Mouse (Mus musculus) monocyte, adult 5-6 weeks (primary cell): ENCODE data around the gene Bcl2l14. TPM values are rescaled to one million over a fixed set of nuclear protein-coding genes. Genes with fewer than 3 reads are reported as not detected.

Source experiments
- ATAC-seq: fragments of 153-309, 156-312 bp; replicated peaks from 2 replicates; pipeline ENCODE4 v1.8.0; 2017; ENCODE audit warnings: mild to moderate bottlenecking; ENCODE audit not compliant: low TSS enrichment, insufficient number of reproducible peaks, severe bottlenecking, poor library complexity, low FRiP score
- total RNA-seq: library from RNA; stranded (forward); fragments of 200-1000, 200-491, 200-594 nt; gene quantifications from 3 replicates; pipeline ENCODE4 v1.2.3, GENCODE M21; 2017

The Bcl2l14 gene
- total RNA-seq, 1 experiment from 2014 or later, result 0.57 TPM

DNA sequence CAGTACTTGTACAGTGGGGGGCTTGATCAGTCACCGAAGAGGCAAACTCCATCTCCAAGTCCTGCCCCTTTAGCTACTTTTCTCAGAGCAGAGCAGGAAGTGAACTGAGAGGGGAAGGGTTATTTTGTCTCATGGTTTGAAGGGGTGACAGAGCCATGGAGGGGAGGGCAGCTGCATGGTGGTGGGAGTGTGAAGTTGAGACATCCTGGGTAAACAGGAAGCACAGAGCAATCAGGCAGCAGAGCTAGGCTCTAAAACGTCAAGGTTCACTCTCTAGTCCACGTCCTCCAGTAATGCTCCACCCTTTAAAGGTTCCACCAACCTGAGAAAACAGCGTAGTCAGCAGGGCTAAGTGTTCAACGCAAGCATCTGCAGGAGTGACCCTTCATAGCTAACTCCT, 40.8 kb downstream of the Bcl2l14 start:
- peak; percentile 22; the same call in 1 of the 2 replicates for ATAC-seq

GRCm38 (mm10) chr6:134439401-134440021, 43.4 kb downstream of the Bcl2l14 start:
- ATAC-seq, result no peak

DNA sequence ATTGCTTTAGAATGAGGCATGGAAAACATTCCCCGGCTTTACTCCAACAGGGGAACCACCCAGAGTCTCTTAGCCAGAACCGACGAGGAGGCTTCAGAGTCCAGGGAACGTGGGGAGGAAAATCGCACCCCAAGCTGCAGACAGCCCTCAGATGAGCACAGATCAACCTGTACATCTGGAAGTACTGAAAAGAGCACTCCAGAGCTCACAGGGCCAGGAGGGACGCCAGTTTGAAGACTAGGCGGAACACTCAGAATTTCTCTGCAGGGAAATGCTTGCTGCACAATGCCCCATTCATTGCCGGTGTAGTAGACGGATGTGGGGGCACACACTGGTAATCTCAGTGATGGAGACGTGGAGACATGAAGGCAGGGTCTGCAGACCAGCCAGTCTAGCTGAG, 43.9 kb downstream of the Bcl2l14 start:
- ATAC-seq, result no peak

- ATAC-seq, result no peak
These were observed 45.6 kb downstream of the Bcl2l14 start for GRCm38 (mm10) chr6:134441716-134442115.

GRCm38 (mm10) chr6:134442219-134442618, 46.1 kb downstream of the Bcl2l14 start:
- no peak for ATAC-seq

- no peak for ATAC-seq
These were observed 47.2 kb downstream of the Bcl2l14 start for GRCm38 (mm10) chr6:134443198-134443904.

GRCm38 (mm10) chr6:134443925-134444324, 47.8 kb downstream of the Bcl2l14 start:
- ATAC-seq, result no peak

DNA sequence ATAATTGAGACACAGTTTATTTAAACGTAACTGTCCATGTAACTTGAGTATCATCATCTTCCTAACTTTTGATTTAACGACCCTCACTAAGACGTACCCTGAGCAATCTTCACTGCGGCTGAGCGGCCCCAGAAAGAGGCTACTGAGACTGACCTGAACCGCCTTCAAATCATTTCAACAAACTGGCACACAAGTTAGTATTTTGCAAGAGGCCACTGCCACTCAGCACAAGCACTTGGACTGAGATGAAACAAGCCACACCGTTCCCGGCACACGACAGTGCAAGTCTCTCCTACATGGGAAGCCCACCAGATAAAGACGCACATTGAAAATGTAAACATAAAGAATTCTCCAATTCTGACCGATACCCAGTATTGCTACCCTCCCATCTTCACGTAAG, 52.3 kb downstream of the Bcl2l14 start:
- no peak for ATAC-seq

GRCm38 (mm10) chr6:134449958-134450357, 53.8 kb downstream of the Bcl2l14 start:
- ATAC-seq, result no peak

DNA sequence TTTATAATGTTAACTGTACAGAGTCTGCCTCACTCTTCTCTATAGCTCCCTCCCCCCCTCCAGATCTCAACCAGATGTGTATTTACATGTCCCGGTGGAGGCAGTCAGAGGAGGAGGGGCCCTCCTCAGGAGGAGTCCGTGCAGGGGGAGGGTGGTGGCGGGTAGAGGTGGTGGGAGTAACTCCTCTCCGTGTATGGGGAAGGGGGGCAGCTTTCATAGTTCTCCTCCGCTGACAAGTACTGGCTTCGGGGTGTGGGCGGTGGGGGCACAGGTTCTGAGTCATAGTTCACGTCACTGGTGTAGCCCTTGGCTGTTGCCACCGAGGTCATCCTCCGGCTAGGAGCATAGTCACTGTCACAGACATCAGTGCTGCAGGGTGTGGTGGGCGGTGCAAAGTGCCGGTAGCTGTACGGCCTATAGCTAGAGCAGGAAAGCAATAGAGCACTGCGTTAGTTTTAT, 54.6 kb downstream of the Bcl2l14 start:
- ATAC-seq, result 0 out of 2 replicates have a peak, but pooled peaks have one; percentile 9

GRCm38 (mm10) chr6:134454093-134454492, 58.0 kb downstream of the Bcl2l14 start:
- ATAC-seq, result no peak

- ATAC-seq, result no peak
These were observed 62.3 kb downstream of the Bcl2l14 start for GRCm38 (mm10) chr6:134458376-134458775.

DNA sequence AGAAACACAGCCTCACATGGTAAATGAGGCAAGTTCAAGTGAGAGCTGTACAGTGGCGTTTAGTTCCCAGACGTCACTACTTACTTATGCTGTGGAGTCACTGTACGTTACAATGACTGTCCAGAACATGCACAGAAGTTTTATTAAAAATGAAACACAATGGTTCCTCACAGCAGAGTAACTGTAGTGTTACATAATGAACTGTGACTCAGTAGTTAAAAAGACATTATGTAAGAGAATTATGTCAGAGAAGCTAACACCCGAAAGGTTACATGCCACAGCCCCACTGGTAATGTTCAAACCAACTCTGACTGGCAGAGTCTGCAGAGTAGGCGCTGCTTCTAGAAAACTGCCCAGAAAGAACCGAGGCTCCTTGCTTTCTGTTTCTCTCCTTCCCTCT, 65.1 kb downstream of the Bcl2l14 start:
- no peak for ATAC-seq

GRCm38 (mm10) chr6:134466671-134467229, 70.6 kb downstream of the Bcl2l14 start:
- no peak for ATAC-seq

GRCm38 (mm10) chr6:134469297-134469696, 73.2 kb downstream of the Bcl2l14 start:
- no peak for ATAC-seq

DNA sequence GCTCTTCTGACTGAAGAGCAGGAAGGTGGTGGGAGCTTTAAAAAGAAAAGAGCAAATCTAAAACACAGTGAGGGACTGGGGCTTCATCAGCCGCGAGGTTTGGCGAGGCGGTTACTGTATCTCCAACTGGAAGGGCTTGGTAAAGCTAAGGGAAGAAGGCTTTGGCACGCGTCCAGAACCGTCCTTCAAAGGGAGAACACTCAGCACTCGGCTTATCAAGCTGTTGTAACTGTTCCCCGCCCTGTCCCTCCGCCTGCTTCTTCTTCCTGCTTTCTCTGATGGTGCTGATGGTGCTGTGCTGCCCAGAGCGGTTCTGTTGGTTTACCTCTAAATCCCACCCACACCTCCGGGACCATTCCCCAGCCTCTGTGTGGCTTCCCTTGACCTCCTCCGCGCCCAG, 74.7 kb downstream of the Bcl2l14 start:
- no peak for ATAC-seq

DNA sequence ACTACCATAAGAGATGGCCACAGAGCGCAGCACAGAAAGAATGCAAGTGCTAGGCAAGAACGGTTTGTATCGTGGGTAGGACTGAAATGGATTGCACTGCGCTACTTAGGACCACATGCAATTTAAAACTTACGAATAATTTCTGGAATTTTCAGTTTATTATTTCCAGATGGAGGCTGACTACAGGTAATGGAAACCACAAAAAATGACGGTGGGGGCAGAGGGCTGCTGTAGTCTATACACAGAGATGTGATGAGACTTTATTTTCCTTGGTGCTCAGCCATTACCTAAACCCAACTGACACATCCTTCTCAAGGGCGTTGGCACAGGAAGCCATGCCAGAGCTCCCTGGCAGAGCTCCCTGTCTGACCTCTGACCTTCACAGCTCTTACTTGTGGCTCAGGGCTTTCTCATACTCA, 77.0 kb downstream of the Bcl2l14 start:
- no peak for ATAC-seq

DNA sequence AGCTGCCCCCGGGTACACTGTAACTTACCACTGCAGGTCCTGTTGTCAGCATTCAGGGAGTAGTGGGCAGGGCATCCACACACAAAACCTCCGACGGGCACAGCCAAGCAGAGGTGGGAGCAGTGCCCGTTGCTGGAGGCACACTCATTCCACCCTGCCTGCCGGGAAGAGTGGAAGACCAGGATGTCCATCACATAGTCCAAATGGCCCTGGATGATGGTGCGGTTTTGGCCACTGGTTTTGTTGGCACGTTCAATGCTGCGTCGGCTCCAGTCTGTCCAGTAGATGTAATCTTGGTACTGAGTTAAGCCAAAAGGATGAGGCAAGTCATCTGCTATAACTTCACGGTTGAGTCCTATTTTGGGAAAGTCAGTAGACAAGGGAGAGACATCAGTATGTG, 83.4 kb downstream of the Bcl2l14 start:
- no peak for ATAC-seq

DNA sequence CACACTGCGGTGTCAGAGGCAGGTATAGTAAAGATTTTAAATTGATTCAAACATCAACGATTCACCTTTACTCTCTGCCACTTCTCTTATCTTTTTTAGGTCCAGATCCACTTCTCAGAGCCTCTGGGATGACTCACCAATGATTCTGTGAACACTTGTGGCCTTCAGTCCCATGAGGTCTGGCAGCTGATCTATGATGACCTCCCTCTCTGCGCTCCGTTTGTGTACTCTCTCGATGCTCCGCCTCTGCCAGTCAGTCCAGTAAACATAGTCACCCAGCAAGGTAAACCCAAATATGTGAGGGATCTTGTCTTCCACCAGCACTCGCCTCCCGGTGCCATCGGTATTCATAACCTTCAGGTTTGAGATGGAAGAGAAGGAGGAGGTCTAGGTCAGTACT, 90.2 kb downstream of the Bcl2l14 start:
- no peak for ATAC-seq
